Mouse (Mus musculus) kidney, postnatal 0 days (tissue): ENCODE measurements around the gene B230217C12Rik. TPM values are rescaled to one million over a fixed set of nuclear protein-coding genes. Genes with fewer than 3 reads are reported as not detected.
A peak's percentile ranks its signal among the peaks of the same experiment; 100 is the strongest.

Experiments
- ATAC-seq: fragments of 200-750 bp; cut with Nextera tagmentation; replicated peaks from 2 replicates; pipeline ENCODE4 v1.8.0; 2017; ENCODE audit warnings: low read depth, moderate number of reproducible peaks, moderate TSS enrichment, moderate library complexity; ENCODE audit not compliant: low FRiP score
- DNase-seq: peaks from one replicate; pipeline ENCODE4 v3.0.0-alpha.2; 2016; ENCODE audit warnings: low spot score
- H3K27ac ChIP-seq: fragments of 300-500 bp; sonication (generic); 2 replicates; pipeline ENCODE4 v1.5.1; 2014; ENCODE audit warnings: mild to moderate bottlenecking
- H3K27me3 ChIP-seq: fragments of 300-500 bp; sonication (generic); 2 replicates; pipeline ENCODE4 v1.6.1; 2014; ENCODE audit warnings: low read length, mixed read lengths; ENCODE audit not compliant: insufficient read depth
- H3K36me3 ChIP-seq: fragments of 300-500 bp; sonication (generic); 2 replicates; pipeline ENCODE4 v1.6.1; 2014; ENCODE audit warnings: low read length, mixed read lengths; ENCODE audit not compliant: insufficient read depth
- H3K4me1 ChIP-seq: fragments of 300-500 bp; sonication (generic); replicated peaks from 2 replicates; pipeline ENCODE4 v1.6.1; 2014; ENCODE audit warnings: antibody characterized with exemption, low read length, mixed read lengths; ENCODE audit not compliant: insufficient read depth
- H3K4me2 ChIP-seq: fragments of 300-500 bp; sonication (generic); 2 replicates; pipeline ENCODE4 v1.6.1; 2014; ENCODE audit warnings: mild to moderate bottlenecking, low read length, moderate library complexity, mixed read lengths
- H3K4me3 ChIP-seq: fragments of 300-500 bp; sonication (generic); replicated peaks from 2 replicates; pipeline ENCODE4 v1.5.1; 2014; ENCODE audit warnings: low read depth, low read length
- H3K9ac ChIP-seq: fragments of 300-500 bp; sonication (generic); 2 replicates; pipeline ENCODE4 v1.6.1; 2014; ENCODE audit warnings: low read depth, low read length
- H3K9me3 ChIP-seq: fragments of 300-500 bp; sonication (generic); replicated peaks from 2 replicates; pipeline ENCODE4 v1.6.1; 2016; ENCODE audit warnings: low read length, inconsistent platforms, mixed read lengths
- CTCF ChIP-seq: IDR thresholded peaks from 2 replicates; pipeline ENCODE4 v1.5.1; 2016; ENCODE audit warnings: antibody characterized with exemption, low read depth, mild to moderate bottlenecking, moderate library complexity
- WGBS: fragments of 180-500 bp; shearing (Covaris S2); extraction: QIAGEN DNeasy Blood & Tissue Kit; methylation state at CpG from one replicate; pipeline ENCODE4 v1.1.7; 2014; 5-methylcytosine and 5-hydroxymethylcytosine counted together
- polyA plus RNA-seq: library from polyadenylated mRNA; unstranded; fragments of >200 nt; fragmentation: Nextera tagmentation; extraction: Ambion mirVana; gene quantifications from 2 replicates; pipeline ENCODE4 v1.2.1, GENCODE M21; 2015

B230217C12Rik gene
- polyA plus RNA-seq, 1 experiment from 2014 or later = 5.6 TPM

DNA sequence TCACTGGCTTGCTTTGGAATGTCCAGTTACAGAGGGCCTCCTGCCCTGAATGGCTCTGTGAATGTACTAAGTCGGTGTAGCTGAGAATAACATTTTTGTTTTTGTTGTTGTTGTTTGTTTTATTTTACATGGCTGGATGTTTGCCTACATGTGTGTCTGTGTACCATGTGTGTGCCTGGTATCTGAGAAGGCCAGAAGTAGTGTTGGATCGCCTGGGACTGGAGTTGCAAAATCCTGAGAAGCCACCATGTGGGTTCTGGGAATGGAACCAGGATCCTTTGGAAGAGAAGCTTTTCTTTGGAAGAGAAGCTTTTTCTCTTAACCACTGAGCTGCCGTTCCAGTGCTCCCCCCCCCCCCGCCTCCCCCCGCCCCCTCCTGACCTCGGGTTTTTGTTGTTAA, 38.1 kb upstream of the B230217C12Rik start:
- H3K4me2 ChIP-seq = peak overlapping the region; percentile 81; the same call in 1 of the 2 replicates
- H3K9ac ChIP-seq = no peak overlapping the region
- peaks cover 47% of the 10 kb centered on the region for H3K4me1 ChIP-seq
- H3K4me3 ChIP-seq = no peak overlapping the region
- no peaks in the 10 kb centered on the region for H3K36me3 ChIP-seq
- no peak for TF ChIP-seq CTCF
- 42% methylated on average over 4 of the region's 6 CpGs for WGBS
- DNase-seq = no peak
- H3K9me3 ChIP-seq = no peaks in the 10 kb centered on the region
- 0 out of 2 replicates have a peak overlapping the region, but pooled peaks have one; percentile 93 for H3K27ac ChIP-seq
- H3K27me3 ChIP-seq = no peaks in the 10 kb centered on the region
- no peak for ATAC-seq

DNA sequence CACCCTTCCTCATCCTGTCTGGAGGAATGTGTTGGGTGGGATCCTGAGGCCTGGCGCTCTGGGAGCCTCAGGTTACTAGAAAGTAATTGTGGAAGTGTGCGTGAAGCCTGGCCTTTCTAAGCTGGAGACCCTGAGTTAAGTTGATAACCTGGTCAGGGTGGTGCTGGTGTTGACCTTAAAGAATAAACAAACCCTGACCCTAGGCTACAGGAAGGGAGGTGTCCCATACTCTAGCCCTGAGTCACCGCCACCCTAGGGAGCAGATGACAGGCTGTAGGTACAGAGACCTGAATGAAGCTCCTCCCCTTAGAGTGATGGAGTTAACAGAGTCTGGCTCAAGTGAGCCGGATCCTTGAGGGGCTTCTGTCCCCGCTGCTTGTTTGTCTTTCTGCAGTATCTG, 36.7 kb upstream of the B230217C12Rik start:
- H3K27ac ChIP-seq = peak overlapping the region; percentile 79
- H3K4me1 ChIP-seq = peaks cover 60% of the 10 kb centered on the region
- H3K9me3 ChIP-seq = no peaks in the 10 kb centered on the region
- no peak overlapping the region for H3K4me3 ChIP-seq
- WGBS = 55% methylated on average over 5 of the region's 5 CpGs
- 0 out of 2 replicates have a peak, but pooled peaks cover 5% of the 10 kb centered on the region for H3K36me3 ChIP-seq
- no peak for TF ChIP-seq CTCF
- no peak overlapping the region for H3K9ac ChIP-seq
- DNase-seq (no peak), ATAC-seq (no peak)
- no peaks in the 10 kb centered on the region for H3K27me3 ChIP-seq
- H3K4me2 ChIP-seq = no peak overlapping the region

DNA sequence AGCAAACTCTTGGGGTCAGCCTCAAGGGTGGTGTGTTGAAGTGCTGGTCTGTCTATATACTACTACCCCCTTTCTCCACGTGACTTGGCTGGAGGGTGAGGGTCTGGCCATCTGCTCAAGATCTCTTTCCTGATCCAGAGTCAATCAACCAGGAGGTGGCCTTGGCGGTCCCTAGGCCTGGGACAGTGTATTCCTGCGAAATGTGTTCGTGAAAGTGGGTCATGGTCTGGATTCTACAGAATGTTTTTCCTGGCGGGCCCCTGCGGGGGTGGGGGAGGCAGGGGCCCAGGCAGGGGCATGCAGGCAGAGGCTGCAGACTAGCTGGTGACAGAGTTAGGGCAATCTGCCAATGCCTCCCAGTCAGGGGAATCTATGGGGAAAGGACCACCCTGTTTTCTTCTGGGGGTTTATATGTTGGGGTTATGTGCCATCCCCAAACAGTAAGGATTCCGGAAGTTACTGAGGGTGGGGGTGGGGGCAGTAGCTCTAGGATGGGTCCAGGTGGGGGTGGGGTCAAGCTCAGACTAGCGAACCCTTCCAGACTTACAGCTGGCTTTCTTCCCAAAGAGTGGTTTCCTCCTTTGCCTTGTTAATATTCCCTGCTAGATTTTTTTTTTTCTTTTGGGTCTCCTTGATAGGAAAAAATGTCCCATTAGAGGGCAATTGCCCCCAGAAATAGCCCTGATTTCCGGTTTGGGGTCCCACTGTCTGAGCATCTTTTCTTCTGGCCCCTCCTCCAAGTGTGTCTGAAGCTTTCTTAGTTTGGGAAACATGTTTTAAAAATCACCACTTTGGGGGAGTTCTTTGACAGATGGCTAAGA, 35.5 kb upstream of the B230217C12Rik start:
- H3K9me3 ChIP-seq = no peaks in the 10 kb centered on the region
- TF ChIP-seq CTCF = no peak
- H3K27ac ChIP-seq = peak overlapping the region; percentile 79
- H3K4me3 ChIP-seq = no peak overlapping the region
- 0 out of 2 replicates have a peak, but pooled peaks cover 11% of the 10 kb centered on the region for H3K36me3 ChIP-seq
- WGBS = 6% methylated on average over 9 of the region's 9 CpGs
- peak overlapping the region; percentile 6; the same call in 1 of the 2 replicates for H3K9ac ChIP-seq
- no peaks in the 10 kb centered on the region for H3K27me3 ChIP-seq
- DNase-seq (no peak), ATAC-seq (no peak)
- H3K4me1 ChIP-seq = peaks cover 72% of the 10 kb centered on the region
- H3K4me2 ChIP-seq = peak overlapping the region; percentile 48

DNA sequence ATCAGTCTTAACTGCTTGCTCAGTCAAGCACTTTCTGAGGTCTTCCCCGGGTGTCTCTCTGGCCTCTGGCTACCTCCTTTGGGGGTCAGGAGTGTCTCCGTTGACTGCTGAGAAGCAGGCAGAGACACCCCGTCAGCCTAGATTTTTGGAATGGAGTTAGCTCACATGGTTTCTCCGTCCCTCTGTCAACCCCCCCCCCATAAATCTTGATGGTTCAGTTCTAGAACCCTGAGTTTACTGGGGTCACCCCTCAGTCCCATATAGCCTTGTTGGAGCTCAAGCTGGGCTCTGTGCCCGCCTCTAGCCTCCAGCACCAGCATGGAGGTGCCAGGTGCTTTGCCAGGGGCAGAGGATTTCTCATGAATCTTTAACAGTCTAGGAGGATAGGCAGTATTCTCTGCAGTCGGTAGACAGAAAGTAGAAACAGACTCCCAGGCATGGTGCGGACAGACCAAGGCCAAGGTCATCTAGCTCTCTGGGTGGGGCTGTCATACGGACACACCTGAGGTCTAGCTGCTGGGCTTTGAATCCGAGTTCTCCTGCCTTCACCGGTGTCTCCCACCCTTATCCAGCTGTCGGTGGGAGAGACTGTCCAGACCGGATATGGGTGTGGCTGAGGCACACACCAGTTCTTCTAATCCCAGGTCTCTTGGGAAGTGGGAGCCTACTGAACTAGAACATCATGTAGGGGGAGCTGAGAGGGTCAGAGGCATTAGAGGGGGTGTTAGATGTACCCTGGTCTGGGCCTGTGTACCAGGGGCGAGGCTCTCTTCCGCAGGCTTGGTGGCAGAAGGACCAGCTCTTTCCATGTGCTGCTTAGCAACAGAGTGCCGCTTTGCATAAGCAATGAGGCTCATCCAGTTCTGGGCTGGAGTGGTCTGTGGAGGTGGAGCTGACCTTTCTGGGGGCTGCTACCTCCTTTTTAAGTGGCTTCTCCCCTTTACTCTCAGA, 34.6 kb upstream of the B230217C12Rik start:
- Histone ChIP-seq H3K4me1 (peaks cover 80% of the 10 kb centered on the region), H3K9me3 (no peaks in the 10 kb centered on the region), H3K4me2 (peak overlapping the region; percentile 48), H3K9ac (peak overlapping the region; percentile 6; the same call in 1 of the 2 replicates), H3K27me3 (no peaks in the 10 kb centered on the region), H3K36me3 (peaks cover 11% of the 10 kb centered on the region; the same call in 1 of the 2 replicates), H3K4me3 (no peak overlapping the region), H3K27ac (peak overlapping the region; percentile 79)
- ATAC-seq = peak; percentile 14; the same call in 1 of the 2 replicates
- 17% methylated on average over 15 of the region's 15 CpGs for WGBS
- TF ChIP-seq CTCF = no peak
- DNase-seq = no peak

DNA sequence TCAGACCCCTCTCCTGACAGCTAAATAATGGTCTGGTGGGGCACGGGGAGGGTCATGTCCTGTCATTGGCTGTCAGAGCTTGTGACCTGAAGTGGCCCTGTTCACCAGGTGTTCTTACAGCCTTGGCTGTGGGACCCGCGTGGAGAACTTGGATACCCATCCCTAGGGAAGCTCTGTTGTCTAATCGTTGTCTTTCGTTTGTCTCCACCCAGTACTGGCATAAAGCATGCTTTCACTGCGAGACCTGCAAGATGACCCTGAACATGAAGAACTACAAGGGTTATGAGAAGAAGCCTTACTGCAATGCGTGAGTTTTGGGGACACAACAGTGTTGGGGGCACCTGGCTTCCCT, 34.0 kb upstream of the B230217C12Rik start:
- Histone ChIP-seq H3K4me2 (peak overlapping the region; percentile 48; the same call in 1 of the 2 replicates), H3K27ac (peak overlapping the region; percentile 79), H3K27me3 (no peaks in the 10 kb centered on the region), H3K9me3 (no peaks in the 10 kb centered on the region), H3K4me1 (peaks cover 80% of the 10 kb centered on the region), H3K36me3 (peaks cover 11% of the 10 kb centered on the region; the same call in 1 of the 2 replicates), H3K9ac (no peak overlapping the region), H3K4me3 (no peak overlapping the region)
- no peak for TF ChIP-seq CTCF
- 59% methylated on average over 7 of the region's 7 CpGs for WGBS
- ATAC-seq (no peak), DNase-seq (no peak)

DNA sequence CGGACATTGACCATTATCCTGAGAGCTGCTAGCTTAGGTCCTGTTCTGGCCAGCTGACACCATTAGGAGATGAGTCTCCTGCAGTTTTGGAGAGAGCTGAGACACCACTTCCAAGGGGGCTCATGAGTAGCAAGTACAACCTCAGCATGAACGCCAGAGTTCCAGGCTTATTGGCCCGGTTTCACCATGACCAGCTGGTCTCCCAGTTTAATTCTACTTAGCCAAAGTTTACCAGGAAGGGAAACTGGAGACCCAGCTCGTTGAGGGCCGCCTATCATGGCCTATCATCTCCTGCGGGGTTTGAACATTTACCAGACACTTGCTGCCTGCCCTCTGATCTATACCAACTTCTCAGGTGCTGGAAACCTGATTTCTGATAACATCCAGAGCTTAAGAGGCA, 33.0 kb upstream of the B230217C12Rik start:
- TF ChIP-seq CTCF = no peak
- ATAC-seq = no peak
- 36% methylated on average over 6 of the region's 6 CpGs for WGBS
- no peak overlapping the region for H3K9ac ChIP-seq
- H3K4me3 ChIP-seq = no peak overlapping the region
- no peaks in the 10 kb centered on the region for H3K27me3 ChIP-seq
- DNase-seq = no peak
- peaks cover 11% of the 10 kb centered on the region; the same call in 1 of the 2 replicates for H3K36me3 ChIP-seq
- no peaks in the 10 kb centered on the region for H3K9me3 ChIP-seq
- 0 out of 2 replicates have a peak overlapping the region, but pooled peaks have one; percentile 19 for H3K4me2 ChIP-seq
- H3K4me1 ChIP-seq = peaks cover 81% of the 10 kb centered on the region
- H3K27ac ChIP-seq = peak overlapping the region; percentile 77
